Mouse (Mus musculus) embryonic facial prominence, embryonic 11.5 days (tissue): ENCODE measurements around the gene Dnah17. TPM values are rescaled to one million over a fixed set of nuclear protein-coding genes. Genes with fewer than 3 reads are reported as not detected.
A peak's percentile ranks its signal among the peaks of the same experiment; 100 is the strongest.

Experiments
- ATAC-seq: fragments of 200-750 bp; cut with Nextera tagmentation; replicated peaks from 2 replicates; pipeline ENCODE4 v1.8.0; 2017; ENCODE audit warnings: low read depth; ENCODE audit not compliant: insufficient number of reproducible peaks, low FRiP score, low TSS enrichment
- DNase-seq: peaks from one replicate; pipeline ENCODE4 v3.0.0-alpha.2; 2015; ENCODE audit warnings: low spot score
- H3K27ac ChIP-seq: fragments of 300-500 bp; sonication (generic); replicated peaks from 2 replicates; pipeline ENCODE4 v1.5.1; 2014; ENCODE audit warnings: mild to moderate bottlenecking, low read depth, low read length, control low read depth
- H3K27me3 ChIP-seq: fragments of 300-500 bp; sonication (generic); 2 replicates; pipeline ENCODE4 v1.6.1; 2014; ENCODE audit warnings: mild to moderate bottlenecking, low read length, moderate library complexity, mixed read lengths; ENCODE audit not compliant: control insufficient read depth, insufficient read depth
- H3K36me3 ChIP-seq: fragments of 300-500 bp; sonication (generic); replicated peaks from 2 replicates; pipeline ENCODE4 v1.6.1; 2014; ENCODE audit warnings: low read depth, mild to moderate bottlenecking, low read length, moderate library complexity, mixed read lengths; ENCODE audit not compliant: control insufficient read depth, insufficient read depth
- H3K4me1 ChIP-seq: fragments of 300-500 bp; sonication (generic); 2 replicates; pipeline ENCODE4 v1.6.1; 2014; ENCODE audit warnings: low read length, mixed read lengths; ENCODE audit not compliant: control insufficient read depth, insufficient read depth
- H3K4me2 ChIP-seq: fragments of 300-500 bp; sonication (generic); 2 replicates; pipeline ENCODE4 v1.6.1; 2014; ENCODE audit warnings: low read depth, mild to moderate bottlenecking, control low read depth, low read length, moderate library complexity
- H3K4me3 ChIP-seq: fragments of 300-500 bp; sonication (generic); 2 replicates; pipeline ENCODE4 v1.5.1; 2014; ENCODE audit warnings: low read depth, low read length, control low read depth
- H3K9ac ChIP-seq: fragments of 300-500 bp; sonication (generic); replicated peaks from 2 replicates; pipeline ENCODE4 v1.6.1; 2014; ENCODE audit warnings: mild to moderate bottlenecking, control low read depth, low read length
- H3K9me3 ChIP-seq: fragments of 300-500 bp; sonication (generic); replicated peaks from 2 replicates; pipeline ENCODE4 v1.6.1; 2016; ENCODE audit warnings: mild to moderate bottlenecking, low read length, inconsistent platforms, mixed read lengths; ENCODE audit not compliant: control insufficient read depth
- WGBS: fragments of 180-500 bp; shearing (Covaris S2); extraction: QIAGEN DNeasy Blood & Tissue Kit; methylation state at CpG from one replicate; pipeline ENCODE4 v1.1.7; 2014; 5-methylcytosine and 5-hydroxymethylcytosine counted together
- polyA plus RNA-seq: library from polyadenylated mRNA; unstranded; fragments of >200 nt; fragmentation: Nextera tagmentation; extraction: Ambion mirVana; gene quantifications from 2 replicates; pipeline ENCODE4 v1.2.1, GENCODE M21; 2014

The Dnah17 gene
- polyA plus RNA-seq, 1 experiment from 2014 or later: 0.10 TPM

- Histone ChIP-seq H3K9me3 (no peaks in the 10 kb centered on the region), H3K27ac (no peak overlapping the region), H3K4me3 (no peak overlapping the region), H3K4me2 (no peak overlapping the region), H3K27me3 (no peaks in the 10 kb centered on the region), H3K4me1 (no peaks in the 10 kb centered on the region), H3K36me3 (no peaks in the 10 kb centered on the region), H3K9ac (no peak overlapping the region)
- WGBS: 56% methylated on average over 9 of the region's 9 CpGs
- DNase-seq (no peak), ATAC-seq (no peak)
Observed at GRCm38 (mm10) chr11:118101133-118101532, 29.3 kb downstream of the Dnah17 start.

- ATAC-seq: no peak
- no peaks in the 10 kb centered on the region for H3K27me3 ChIP-seq
- H3K4me1 ChIP-seq: no peaks in the 10 kb centered on the region
- no peak overlapping the region for H3K4me2 ChIP-seq
- H3K36me3 ChIP-seq: no peaks in the 10 kb centered on the region
- H3K27ac ChIP-seq: no peak overlapping the region
- H3K4me3 ChIP-seq: no peak overlapping the region
- no peak overlapping the region for H3K9ac ChIP-seq
- 50% methylated on average over 2 of the region's 2 CpGs for WGBS
- H3K9me3 ChIP-seq: no peaks in the 10 kb centered on the region
- DNase-seq: no peak
Observed at GRCm38 (mm10) chr11:118096736-118097135, 33.7 kb downstream of the Dnah17 start.

- Histone ChIP-seq H3K36me3 (no peaks in the 10 kb centered on the region), H3K9me3 (no peaks in the 10 kb centered on the region; the same call in 1 of the 2 replicates), H3K4me2 (no peak overlapping the region), H3K4me1 (no peaks in the 10 kb centered on the region), H3K27me3 (no peaks in the 10 kb centered on the region), H3K9ac (no peak overlapping the region), H3K27ac (no peak overlapping the region), H3K4me3 (no peak overlapping the region)
- WGBS: 90% methylated on average over 9 of the region's 9 CpGs
- DNase-seq (no peak), ATAC-seq (no peak)
Observed at GRCm38 (mm10) chr11:118095004-118095403, 35.4 kb downstream of the Dnah17 start.

- H3K4me3 ChIP-seq: no peak overlapping the region
- no peaks in the 10 kb centered on the region for H3K4me1 ChIP-seq
- no peaks in the 10 kb centered on the region for H3K27me3 ChIP-seq
- no peak for ATAC-seq
- no peak overlapping the region for H3K9ac ChIP-seq
- no peaks in the 10 kb centered on the region; the same call in 1 of the 2 replicates for H3K9me3 ChIP-seq
- no peak overlapping the region for H3K4me2 ChIP-seq
- 86% methylated on average over 23 of the region's 23 CpGs for WGBS
- no peaks in the 10 kb centered on the region for H3K36me3 ChIP-seq
- H3K27ac ChIP-seq: no peak overlapping the region
- peak; percentile 26 for DNase-seq
Observed at GRCm38 (mm10) chr11:118091002-118091670, 39.3 kb downstream of the Dnah17 start.

GRCm38 (mm10) chr11:118088896-118089295, 41.5 kb downstream of the Dnah17 start:
- DNase-seq: no peak
- 89% methylated on average over 19 of the region's 19 CpGs for WGBS

GRCm38 (mm10) chr11:118085961-118086360, 44.5 kb downstream of the Dnah17 start:
- H3K9me3 ChIP-seq: no peaks in the 10 kb centered on the region; the same call in 1 of the 2 replicates
- no peaks in the 10 kb centered on the region for H3K4me1 ChIP-seq
- H3K4me3 ChIP-seq: no peak overlapping the region
- no peak overlapping the region for H3K27ac ChIP-seq
- H3K9ac ChIP-seq: no peak overlapping the region
- H3K36me3 ChIP-seq: no peaks in the 10 kb centered on the region
- no peak for DNase-seq
- no peak overlapping the region for H3K4me2 ChIP-seq
- WGBS: 78% methylated on average over 8 of the region's 8 CpGs
- ATAC-seq: no peak
- no peaks in the 10 kb centered on the region for H3K27me3 ChIP-seq

More at GRCm38 (mm10) chr11:118088896-118089295, 41.5 kb downstream of the Dnah17 start:
- Histone ChIP-seq H3K4me3 (no peak overlapping the region), H3K36me3 (no peaks in the 10 kb centered on the region), H3K9me3 (no peaks in the 10 kb centered on the region; the same call in 1 of the 2 replicates), H3K4me2 (no peak overlapping the region), H3K9ac (no peak overlapping the region), H3K27me3 (no peaks in the 10 kb centered on the region), H3K4me1 (no peaks in the 10 kb centered on the region), H3K27ac (no peak overlapping the region)
- ATAC-seq: no peak

- no peaks in the 10 kb centered on the region for H3K27me3 ChIP-seq
- H3K4me3 ChIP-seq: no peak overlapping the region
- H3K9me3 ChIP-seq: no peaks in the 10 kb centered on the region
- H3K4me1 ChIP-seq: no peaks in the 10 kb centered on the region
- DNase-seq (no peak), ATAC-seq (no peak)
- H3K9ac ChIP-seq: no peak overlapping the region
- no peak overlapping the region for H3K27ac ChIP-seq
- no peak overlapping the region for H3K4me2 ChIP-seq
- H3K36me3 ChIP-seq: no peaks in the 10 kb centered on the region
- WGBS: 81% methylated on average over 4 of the region's 4 CpGs
Observed at GRCm38 (mm10) chr11:118085176-118085575, 45.3 kb downstream of the Dnah17 start.

GRCm38 (mm10) chr11:118084266-118084665, 46.2 kb downstream of the Dnah17 start:
- no peak overlapping the region for H3K4me2 ChIP-seq
- ATAC-seq (no peak), DNase-seq (no peak)
- H3K9me3 ChIP-seq: no peaks in the 10 kb centered on the region
- 76% methylated on average over 3 of the region's 3 CpGs for WGBS
- no peak overlapping the region for H3K9ac ChIP-seq
- H3K27me3 ChIP-seq: no peaks in the 10 kb centered on the region
- H3K27ac ChIP-seq: no peak overlapping the region
- H3K36me3 ChIP-seq: no peaks in the 10 kb centered on the region
- H3K4me3 ChIP-seq: no peak overlapping the region
- H3K4me1 ChIP-seq: no peaks in the 10 kb centered on the region
